Mouse (Mus musculus) liver, adult 2 months (tissue): ENCODE data around the gene Gemin5. TPM values are rescaled to one million over a fixed set of nuclear protein-coding genes. Genes with fewer than 3 reads are reported as not detected.

Experiments used
- DNase-seq: peaks from one replicate; pipeline ENCODE4 v3.0.0-alpha.2; 2011; ENCODE audit warnings: low read depth, low spot score; ENCODE audit errors: extremely low read depth
- H3K27ac ChIP-seq: fragments of 200-500 bp; replicated peaks from 2 replicates; pipeline ENCODE4 v1.5.1; 2012; ENCODE audit warnings: low read depth, mild to moderate bottlenecking, control low read depth, inconsistent platforms, low read length; ENCODE audit not compliant: insufficient read depth
- H3K27me3 ChIP-seq: fragments of 200-500 bp; 2 replicates; pipeline ENCODE4 v1.6.1; 2012; ENCODE audit warnings: mild to moderate bottlenecking, moderate library complexity, low read length, inconsistent platforms; ENCODE audit not compliant: control insufficient read depth, insufficient read depth
- H3K36me3 ChIP-seq: fragments of 200-500 bp; 2 replicates; pipeline ENCODE4 v1.6.1; 2012; ENCODE audit warnings: low read length, inconsistent platforms; ENCODE audit not compliant: control insufficient read depth, insufficient read depth
- H3K4me1 ChIP-seq: fragments of 200-500 bp; 2 replicates; pipeline ENCODE4 v1.6.1; 2011; ENCODE audit warnings: low read length; ENCODE audit not compliant: control insufficient read depth, insufficient read depth
- H3K4me3 ChIP-seq: fragments of 200-500 bp; 2 replicates; pipeline ENCODE4 v1.5.1; 2011; ENCODE audit warnings: low read depth, mild to moderate bottlenecking, control low read depth, low read length, moderate library complexity; ENCODE audit not compliant: insufficient read depth
- H3K79me2 ChIP-seq: fragments of 200-500 bp; 2 replicates; pipeline ENCODE4 v1.6.1; 2012; ENCODE audit warnings: inconsistent platforms, mild to moderate bottlenecking, low read length, moderate library complexity; ENCODE audit not compliant: control insufficient read depth, insufficient read depth
- H3K9ac ChIP-seq: fragments of 200-500 bp; 2 replicates; pipeline ENCODE4 v1.6.1; 2012; ENCODE audit warnings: low read depth, mild to moderate bottlenecking, control low read depth, inconsistent platforms, low read length
- CTCF ChIP-seq: fragments of 200-500 bp; IDR thresholded peaks from 2 replicates; pipeline ENCODE4 v1.5.1; 2011; ENCODE audit warnings: low read depth, low read length, control low read depth
- POLR2A ChIP-seq: fragments of 200-500 bp; IDR thresholded peaks from 2 replicates; pipeline ENCODE4 v1.6.1; 2011; ENCODE audit warnings: low read length, control low read depth; ENCODE audit not compliant: insufficient read depth; ENCODE audit errors: extremely low read depth
- WGBS: fragments of 180-500 bp; shearing (Covaris S2); methylation state at CpG from one replicate; pipeline ENCODE4 v1.1.7; 2018; 5-methylcytosine and 5-hydroxymethylcytosine counted together
- polyA plus RNA-seq: library from polyadenylated mRNA; depleted of rRNA; stranded (reverse); fragments of >200 nt; gene quantifications from 2 replicates; pipeline ENCODE4 v1.2.3, GENCODE M21; 2012
- total RNA-seq: library from RNA; depleted of rRNA; stranded (reverse); fragments of >200 nt; gene quantifications from 2 replicates; pipeline ENCODE4 v1.2.3, GENCODE M21; 2014

The Gemin5 gene
- total and polyA plus RNA-seq, 2 experiments, result 3.5 to 4.8 TPM

DNA sequence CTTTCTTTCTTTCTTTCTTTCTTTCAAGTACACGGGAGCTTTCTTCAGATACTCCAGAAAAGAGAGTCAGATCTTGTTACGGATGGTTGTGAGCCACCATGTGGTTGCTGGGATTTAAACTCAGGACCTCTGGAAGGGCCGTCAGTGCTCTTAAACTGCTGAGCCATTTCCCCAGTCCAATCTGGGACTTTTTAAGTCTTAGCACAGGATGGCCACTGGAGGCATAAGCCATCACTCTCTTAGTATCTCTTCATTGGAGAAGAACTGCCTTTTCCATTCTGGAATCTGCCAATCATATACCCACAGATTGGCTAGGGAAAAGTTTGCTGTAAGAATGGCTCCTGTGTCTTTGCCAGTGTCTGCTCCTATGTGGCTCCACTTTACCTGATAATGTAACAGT, 61.3 kb downstream of the Gemin5 start:
- WGBS, result 60% methylated on average over 3 of the region's 3 CpGs
- peaks cover 12% of the 10 kb centered on the region for H3K4me1 ChIP-seq
- peaks cover 13% of the 10 kb centered on the region for H3K36me3 ChIP-seq

DNA sequence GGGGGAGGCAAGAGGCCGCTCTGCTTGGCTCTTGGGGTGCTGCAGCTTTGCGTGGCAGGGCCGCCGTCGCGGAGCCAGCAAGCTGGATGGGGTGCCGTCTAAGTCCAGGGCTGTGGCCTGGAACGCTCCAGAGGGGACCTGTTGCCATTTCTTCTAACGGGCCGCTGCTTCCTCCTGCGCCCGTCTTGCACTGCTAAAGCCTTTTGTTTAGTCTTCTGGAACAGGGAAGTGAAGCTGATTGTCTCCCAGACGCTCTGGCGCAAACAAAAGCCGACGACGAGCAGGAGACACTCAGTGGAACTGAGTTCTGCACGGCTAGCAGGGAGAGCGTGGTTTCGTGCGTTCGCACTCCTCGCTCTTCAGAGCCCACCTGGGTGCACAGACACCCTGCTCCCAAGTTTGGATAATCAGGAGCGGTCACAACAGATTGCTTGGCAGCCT, 64.0 kb downstream of the Gemin5 start:
- no peaks in the 10 kb centered on the region for H3K36me3 ChIP-seq
- peak overlapping the region; percentile 75 for H3K4me3 ChIP-seq
- peak overlapping the region; percentile 86 for H3K9ac ChIP-seq
- H3K79me2 ChIP-seq, result peaks cover 20% of the 10 kb centered on the region; the same call in 1 of the 2 replicates
- WGBS, result 0% methylated on average over 24 of the region's 24 CpGs
- H3K27ac ChIP-seq, result peak overlapping the region; percentile 84
- H3K27me3 ChIP-seq, result no peaks in the 10 kb centered on the region
- no peak for DNase-seq
- TF ChIP-seq CTCF, result no peak
- no peak for TF ChIP-seq POLR2A
- peaks cover 23% of the 10 kb centered on the region for H3K4me1 ChIP-seq

More for the DNA sequence above, 61.3 kb downstream of the Gemin5 start:
- peaks cover 23% of the 10 kb centered on the region; the same call in 1 of the 2 replicates for H3K79me2 ChIP-seq
- TF ChIP-seq CTCF (no peak), POLR2A (no peak)
- H3K27me3 ChIP-seq, result no peaks in the 10 kb centered on the region
- H3K27ac ChIP-seq, result no peak overlapping the region
- DNase-seq, result peak; percentile 15
- no peak overlapping the region for H3K4me3 ChIP-seq
- H3K9ac ChIP-seq, result no peak overlapping the region

DNA sequence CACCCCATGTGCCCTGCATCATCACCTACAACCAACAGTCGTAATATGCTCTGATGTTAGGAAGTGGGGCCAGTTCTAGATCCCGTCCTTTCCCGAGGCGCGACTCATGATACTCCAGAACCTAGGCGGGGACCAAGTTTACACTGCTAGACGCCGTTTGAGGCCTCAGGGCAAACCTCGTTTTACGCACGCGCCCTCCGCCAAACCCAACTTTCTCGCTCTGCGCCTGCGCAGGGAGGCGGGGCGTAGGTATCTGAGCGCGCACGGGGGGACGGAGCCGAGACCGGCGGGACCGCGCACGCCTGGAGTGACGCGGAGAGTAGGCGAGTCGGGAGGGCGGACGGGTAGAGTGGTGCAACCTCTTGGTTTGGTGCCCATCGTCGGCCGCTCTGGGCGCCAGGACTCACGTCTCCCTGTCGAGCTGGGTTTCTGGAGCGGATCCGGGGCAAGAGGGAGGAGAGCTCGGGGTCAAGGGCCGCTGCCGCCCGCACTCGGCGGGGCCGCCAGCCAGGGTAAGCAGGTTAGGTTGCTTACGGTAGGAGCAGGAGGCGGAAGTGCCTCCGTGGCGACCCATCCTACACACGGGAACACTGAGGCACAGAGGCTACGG, 64.5 kb downstream of the Gemin5 start, which contains the start of gene Cnot8:
Gene Cnot8 (plus strand): TSS at position 457 of the 610 bp plus-strand sequence.
- DNase-seq, result peak; percentile 95
- peak within 1 kb of the TSS; percentile 84 for H3K27ac ChIP-seq
- H3K4me3 ChIP-seq, result peak within 1 kb of the TSS; percentile 75
- H3K9ac ChIP-seq, result peak within 1 kb of the TSS; percentile 86
- 1% methylated on average over 55 of the region's 55 CpGs for WGBS
- H3K27me3 ChIP-seq, result no peaks in the 10 kb centered on the region
- peaks cover 25% of the 10 kb centered on the region for H3K4me1 ChIP-seq
- TF ChIP-seq CTCF (no peak), POLR2A (peak; percentile 83)
- H3K79me2 ChIP-seq, result peaks cover 17% of the 10 kb centered on the region; the same call in 1 of the 2 replicates
- no peaks in the 10 kb centered on the region for H3K36me3 ChIP-seq

DNA sequence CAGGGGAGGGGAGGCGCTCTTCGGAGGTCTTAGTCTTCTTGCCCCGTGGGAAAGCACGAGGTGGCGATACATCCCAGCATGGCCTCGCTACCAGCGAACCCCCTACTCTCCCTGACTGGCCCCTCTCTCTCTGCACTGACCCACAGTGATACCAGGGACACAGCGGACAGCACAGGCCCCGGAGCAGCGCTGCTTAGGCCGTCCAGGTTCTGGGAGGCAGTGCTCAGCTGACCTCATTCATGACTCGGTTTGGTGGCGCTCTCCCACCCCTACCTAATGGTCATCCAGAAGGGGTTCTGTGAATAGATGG, 65.0 kb downstream of the Gemin5 start:
- H3K4me1 ChIP-seq, result peaks cover 27% of the 10 kb centered on the region
- no peaks in the 10 kb centered on the region for H3K36me3 ChIP-seq
- H3K27ac ChIP-seq, result peak overlapping the region; percentile 76
- TF ChIP-seq POLR2A, result no peak
- no peak for TF ChIP-seq CTCF
- H3K79me2 ChIP-seq, result peaks cover 17% of the 10 kb centered on the region; the same call in 1 of the 2 replicates
- DNase-seq, result no peak
- 60% methylated on average over 13 of the region's 13 CpGs for WGBS
- peak overlapping the region; percentile 19; the same call in 1 of the 2 replicates for H3K4me3 ChIP-seq
- no peaks in the 10 kb centered on the region for H3K27me3 ChIP-seq
- peak overlapping the region; percentile 66 for H3K9ac ChIP-seq

DNA sequence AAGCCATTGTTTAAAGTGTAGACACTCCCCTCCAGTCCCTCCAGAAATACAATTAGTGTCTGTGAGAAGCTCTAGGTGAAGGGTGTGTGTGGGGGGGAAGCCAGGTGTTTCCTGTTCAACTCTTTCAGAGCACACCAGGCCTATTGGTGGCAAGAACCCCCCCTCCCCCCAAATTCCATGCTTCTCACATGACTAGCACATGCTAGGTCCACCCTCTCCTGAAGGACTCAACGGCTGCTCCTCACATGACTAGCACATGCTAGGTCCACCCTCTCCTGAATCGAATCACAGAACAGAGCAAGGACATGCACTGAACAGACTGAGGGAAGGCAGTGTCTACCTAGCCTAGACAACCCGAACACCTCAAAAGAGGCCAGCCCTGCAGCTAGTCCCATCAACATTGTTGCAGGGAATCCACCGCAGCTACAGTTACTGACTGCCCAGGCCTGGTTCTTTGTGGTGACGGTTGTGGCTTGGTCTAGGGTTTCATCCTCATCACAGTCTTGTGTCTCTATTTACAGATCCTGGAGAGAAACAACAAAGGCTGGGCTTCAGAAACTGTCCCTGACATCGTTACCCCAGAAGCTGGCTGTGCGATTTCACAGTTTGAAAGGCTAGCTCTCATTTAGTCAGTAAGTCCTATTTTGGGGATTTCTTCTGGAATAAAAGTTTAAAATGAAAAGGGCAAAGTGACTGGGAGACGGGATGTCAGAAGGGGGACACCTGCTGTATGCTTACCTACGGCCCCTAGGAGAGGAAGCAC, 65.6 kb downstream of the Gemin5 start:
- TF ChIP-seq CTCF (no peak), POLR2A (no peak)
- peak overlapping the region; percentile 76 for H3K27ac ChIP-seq
- no peak overlapping the region for H3K4me3 ChIP-seq
- no peaks in the 10 kb centered on the region for H3K36me3 ChIP-seq
- peaks cover 13% of the 10 kb centered on the region; the same call in 1 of the 2 replicates for H3K79me2 ChIP-seq
- WGBS, result 88% methylated on average over 9 of the region's 9 CpGs
- DNase-seq, result no peak
- no peak overlapping the region for H3K9ac ChIP-seq
- no peaks in the 10 kb centered on the region for H3K27me3 ChIP-seq
- peaks cover 26% of the 10 kb centered on the region for H3K4me1 ChIP-seq

DNA sequence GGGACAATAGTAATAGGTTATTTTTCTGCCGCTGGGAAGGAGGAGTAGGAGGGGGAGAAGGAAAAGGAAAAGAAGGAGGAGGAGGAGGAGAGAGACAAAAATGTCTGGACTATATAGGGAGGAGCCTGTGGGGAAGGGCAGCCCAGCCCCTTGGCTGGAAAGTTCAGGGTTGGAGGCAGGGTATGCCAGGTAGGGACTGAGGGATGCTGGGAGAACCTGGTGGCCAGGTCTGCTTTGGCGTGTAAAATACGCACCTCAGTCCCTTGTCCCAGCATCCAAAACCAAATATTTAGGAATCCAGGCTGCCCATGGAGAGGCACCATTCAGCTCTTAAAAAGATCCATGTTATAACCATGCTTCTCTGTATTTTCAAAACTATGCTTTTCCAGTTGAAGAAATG, 66.2 kb downstream of the Gemin5 start:
- TF ChIP-seq CTCF, result no peak
- no peak for TF ChIP-seq POLR2A
- H3K9ac ChIP-seq, result no peak overlapping the region
- no peak overlapping the region for H3K4me3 ChIP-seq
- no peak for DNase-seq
- 76% methylated on average over 3 of the region's 3 CpGs for WGBS
- peaks cover 9% of the 10 kb centered on the region; the same call in 1 of the 2 replicates for H3K79me2 ChIP-seq
- H3K27ac ChIP-seq, result no peak overlapping the region
- peaks cover 24% of the 10 kb centered on the region for H3K4me1 ChIP-seq
- H3K36me3 ChIP-seq, result no peaks in the 10 kb centered on the region
- H3K27me3 ChIP-seq, result no peaks in the 10 kb centered on the region
